Mouse (Mus musculus): ENCODE data around the gene Fam168a. TPM values are rescaled to one million over a fixed set of nuclear protein-coding genes. Genes with fewer than 3 reads are reported as not detected.

Gene Fam168a
- total RNA-seq, 2 experiments from 2014 or later = 51.6 to 55.3 TPM

DNA sequence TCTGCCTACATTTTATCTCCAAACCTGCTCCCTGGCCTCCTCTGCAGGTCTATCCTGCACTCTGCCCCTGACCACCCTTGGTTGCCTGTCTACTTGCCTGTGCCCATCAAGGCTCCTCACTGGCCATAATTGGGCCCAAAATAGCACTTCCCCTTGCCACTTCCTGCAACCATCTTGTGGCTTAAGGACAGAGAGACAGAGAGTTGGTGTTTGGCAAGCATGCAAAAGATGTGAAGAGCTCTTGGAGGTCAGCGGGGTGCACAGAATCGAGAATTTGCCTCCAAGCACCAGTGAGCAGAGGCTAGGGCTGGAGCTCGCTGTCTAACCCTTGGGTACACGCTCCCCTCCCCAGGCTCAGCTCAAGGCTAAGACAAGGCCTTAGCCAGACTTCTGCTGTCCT lies 162.1 kb downstream of the Fam168a start:
- DNase-seq = no peak

DNA sequence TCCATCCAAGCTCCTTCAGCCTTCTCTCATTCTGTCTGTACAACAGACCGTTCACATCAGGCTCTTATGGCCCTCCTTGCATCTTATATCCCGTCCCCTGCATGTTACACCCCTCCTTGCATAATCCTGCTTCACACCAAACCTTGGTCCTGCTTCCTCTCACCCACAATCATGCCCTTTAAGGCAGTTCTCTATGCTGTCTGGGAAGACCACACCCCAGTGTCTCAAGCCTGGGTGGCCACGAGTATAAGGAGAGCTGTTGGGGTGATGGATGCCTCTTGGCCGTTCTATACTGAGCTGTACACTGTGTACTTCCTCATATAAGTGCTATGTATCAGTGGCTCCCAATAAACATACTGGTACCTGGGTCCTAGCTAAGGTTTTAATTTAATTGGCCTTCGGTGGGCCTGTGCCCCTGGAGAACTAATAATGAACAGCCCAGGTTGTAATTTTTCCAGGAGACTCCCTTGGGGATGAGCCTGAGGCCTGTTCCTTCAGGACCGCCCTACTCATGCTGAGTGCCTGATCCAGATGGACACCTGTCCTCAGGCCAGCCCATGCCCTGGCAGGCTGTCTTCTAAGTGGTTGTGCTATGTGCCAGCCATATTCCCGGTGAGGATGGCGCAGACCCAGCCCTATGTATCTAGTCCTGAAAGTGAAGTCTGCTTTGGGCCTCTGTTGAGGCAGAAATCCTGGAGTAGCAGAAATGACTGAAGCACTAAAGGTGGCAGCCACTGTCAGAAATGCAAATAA lies 163.6 kb downstream of the Fam168a start:
- no peak for DNase-seq

DNA sequence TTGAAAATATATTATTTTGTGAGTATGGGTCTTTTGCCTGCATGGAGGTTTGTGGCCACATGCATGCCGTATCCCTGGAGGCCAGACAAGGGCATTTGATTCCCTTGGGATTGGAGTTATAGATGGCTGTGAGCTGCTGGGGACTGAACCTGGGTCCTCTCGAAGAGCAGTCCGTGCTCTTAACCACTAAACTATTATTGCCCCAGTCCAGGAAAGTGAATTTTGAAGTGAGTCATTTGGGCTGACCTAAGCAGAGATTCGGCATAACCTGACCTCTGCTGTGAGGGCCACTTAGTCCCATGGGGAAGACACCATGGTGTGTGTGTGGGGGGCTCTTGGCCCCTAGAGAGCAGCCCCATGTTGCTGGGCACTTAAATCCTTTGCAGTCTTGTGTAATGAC lies 164.9 kb downstream of the Fam168a start:
- no peak for DNase-seq

DNA sequence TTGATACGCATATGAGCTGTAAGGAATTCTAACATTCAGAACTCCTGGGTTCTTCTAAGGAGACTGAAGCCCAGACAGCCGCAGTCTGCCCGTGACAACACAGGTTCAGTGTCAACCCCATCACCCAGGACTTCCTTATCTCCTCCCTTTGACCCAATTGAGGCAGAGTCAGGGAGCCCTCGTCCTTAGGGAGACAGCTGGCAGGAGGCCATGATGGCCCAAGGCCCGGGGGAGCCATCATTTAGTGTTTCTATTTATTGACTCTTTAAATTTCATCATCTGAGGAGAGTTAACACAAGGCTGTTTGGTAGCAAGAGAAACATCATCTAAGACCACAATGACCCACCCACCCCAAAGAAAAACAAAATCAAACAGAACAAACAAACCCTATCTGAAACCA lies 165.5 kb downstream of the Fam168a start:
- no peak for DNase-seq

DNA sequence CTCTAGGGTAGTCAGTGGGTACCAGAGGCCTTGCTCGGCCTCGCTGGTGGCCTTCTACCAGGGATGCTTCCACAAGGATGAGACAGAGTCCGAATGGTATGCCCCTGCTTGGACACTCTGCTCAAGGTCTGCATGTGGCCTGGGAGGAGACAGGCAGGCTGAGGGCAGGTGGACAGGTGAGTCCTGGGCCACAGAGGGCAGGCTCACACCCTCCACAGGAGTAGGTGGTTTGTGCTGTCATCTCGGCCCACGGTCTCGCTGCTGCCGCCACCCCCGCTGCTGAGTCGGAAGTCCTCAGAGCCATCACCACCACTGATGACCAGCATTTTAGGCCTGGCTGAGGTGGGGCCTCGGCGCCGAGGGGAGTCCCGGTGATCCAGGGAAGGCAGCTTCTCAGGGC lies 166.8 kb downstream of the Fam168a start:
- no peak for DNase-seq

DNA sequence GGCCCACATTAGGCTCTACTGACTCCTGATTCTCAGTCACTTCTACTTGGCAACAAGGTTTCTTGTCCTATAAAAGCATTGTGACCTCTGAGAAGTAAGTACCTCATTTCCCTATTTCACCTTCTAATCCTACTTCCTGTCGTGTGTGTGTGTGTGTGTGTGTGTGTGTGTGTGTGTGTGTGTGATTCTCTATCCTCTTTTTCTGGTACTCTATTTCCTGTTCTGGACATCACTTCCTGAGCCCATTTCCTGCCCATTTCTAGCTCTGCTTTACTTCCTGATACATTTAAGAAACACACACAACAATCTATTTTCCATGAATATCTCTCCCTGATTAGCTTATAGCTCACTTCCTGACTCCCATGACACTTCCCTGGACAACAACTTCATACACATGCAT lies 169.4 kb downstream of the Fam168a start:
- no peak for DNase-seq

DNA sequence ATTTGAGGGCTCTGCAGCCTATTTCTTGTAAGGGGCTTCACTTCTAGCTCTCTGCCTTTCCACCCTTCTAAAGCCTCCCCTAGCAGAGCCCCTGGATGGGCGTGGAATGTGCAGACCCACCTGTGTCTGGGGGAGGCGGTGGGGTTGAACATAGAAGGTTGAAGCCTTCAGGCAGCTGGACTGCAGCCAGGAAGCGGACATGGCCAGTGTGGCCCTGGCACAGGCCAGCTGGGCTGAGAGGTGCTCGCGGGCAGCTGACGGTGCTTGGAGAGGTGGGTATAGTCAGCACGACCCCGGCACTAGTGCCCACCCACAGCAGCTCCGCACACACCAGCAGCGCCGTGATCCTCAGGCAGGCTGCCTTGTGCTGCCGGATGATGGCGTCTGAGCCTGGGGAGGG lies 169.9 kb downstream of the Fam168a start:
- DNase-seq = no peak

DNA sequence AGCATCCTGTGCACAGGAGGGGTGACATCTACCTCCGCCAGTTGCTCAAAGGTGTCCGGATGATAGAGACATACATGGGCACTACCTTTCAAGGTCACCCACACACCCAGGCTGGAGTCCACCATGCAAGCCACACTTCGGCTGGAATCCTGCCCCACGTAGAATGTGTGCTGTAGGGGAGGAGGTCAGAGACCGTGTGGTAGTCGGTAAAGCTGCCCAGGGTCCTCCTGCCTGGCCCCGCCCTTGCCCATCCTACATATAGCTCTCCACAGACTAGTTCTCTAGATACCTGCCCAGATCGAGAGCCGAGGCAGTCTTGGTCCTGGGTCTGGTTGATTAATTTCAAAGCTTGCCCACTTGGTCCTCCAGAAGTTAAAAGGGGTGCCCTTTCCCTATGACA lies 170.3 kb downstream of the Fam168a start:
- no peak for DNase-seq

DNA sequence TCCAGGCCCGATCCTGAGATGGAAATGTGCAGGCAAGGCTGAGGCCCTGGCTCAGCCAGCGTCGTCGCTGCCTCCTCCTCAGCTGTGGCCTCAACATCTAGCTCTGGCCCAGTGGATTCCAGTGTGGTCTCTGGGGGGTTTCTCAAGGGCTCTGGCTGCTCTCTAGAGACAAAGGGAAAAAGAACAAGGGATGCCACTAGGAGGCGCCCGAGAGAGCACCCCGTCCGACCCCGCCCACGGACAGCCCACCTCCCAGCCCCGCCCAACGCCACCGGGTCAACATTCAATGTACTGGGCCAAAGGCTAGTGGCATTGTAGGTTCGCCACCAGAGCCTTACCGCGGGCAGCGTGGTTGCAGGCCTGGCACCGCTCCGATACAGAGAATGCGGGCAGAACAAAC lies 173.2 kb downstream of the Fam168a start:
- DNase-seq = peak; percentile 82

DNA sequence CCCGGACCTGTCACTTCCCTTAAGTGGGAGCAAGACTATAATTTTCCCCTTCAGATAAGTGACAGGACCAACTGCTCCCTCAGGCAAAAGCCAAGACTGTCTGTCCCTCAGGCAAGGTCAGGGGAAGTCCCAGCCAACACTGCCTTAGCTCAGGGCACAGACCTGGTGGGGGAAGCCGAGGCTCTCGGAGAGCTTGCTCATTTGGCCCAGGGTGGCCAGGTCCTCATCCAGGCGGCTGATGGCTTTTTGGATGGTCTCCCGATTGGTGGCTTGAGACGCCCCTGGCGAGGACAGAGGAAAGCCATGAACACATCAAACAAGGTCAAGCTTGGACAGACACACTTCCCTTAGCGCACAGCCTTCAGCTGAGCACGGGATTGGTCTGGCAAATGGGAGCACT lies 175.1 kb downstream of the Fam168a start:
- DNase-seq = peak; percentile 58

DNA sequence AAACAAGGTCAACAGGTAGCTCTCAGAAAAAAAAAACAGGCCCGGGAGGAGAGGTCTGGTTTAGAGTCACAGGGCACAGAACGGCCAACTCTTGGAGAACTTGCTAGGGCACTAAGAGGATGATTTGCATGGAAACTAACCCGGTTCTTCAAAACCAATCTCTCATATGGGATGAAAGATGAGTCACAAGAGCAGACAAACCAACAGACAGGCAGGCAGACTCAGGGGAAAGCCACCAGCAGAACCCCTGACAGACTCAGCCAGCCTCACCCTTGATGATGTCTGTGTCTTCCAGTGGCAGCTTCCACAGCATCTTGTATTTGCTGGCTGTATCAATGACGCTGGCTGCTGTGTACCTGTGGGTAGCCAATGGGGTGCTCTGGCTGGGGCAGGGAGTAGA lies 175.5 kb downstream of the Fam168a start:
- no peak for DNase-seq

DNA sequence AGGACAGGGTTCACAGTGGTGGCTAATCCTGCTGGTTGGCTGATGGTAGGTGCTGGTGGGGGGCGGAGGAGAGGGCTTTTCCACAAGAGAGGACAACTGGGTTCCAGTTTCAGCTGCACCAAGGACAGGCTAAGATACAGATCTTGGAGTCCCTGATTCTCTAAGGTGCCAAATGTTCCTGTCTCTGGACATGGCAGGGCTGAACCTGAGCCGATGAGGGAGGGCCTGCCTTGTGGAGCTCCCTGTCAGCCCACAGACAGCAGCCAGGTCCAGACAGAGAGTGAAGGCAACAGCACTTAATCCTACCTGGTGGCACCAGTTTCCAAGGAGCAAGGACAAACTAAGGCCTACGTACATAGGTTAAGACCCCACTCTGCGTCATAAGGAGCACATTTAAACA lies 178.0 kb downstream of the Fam168a start:
- no peak for DNase-seq

DNA sequence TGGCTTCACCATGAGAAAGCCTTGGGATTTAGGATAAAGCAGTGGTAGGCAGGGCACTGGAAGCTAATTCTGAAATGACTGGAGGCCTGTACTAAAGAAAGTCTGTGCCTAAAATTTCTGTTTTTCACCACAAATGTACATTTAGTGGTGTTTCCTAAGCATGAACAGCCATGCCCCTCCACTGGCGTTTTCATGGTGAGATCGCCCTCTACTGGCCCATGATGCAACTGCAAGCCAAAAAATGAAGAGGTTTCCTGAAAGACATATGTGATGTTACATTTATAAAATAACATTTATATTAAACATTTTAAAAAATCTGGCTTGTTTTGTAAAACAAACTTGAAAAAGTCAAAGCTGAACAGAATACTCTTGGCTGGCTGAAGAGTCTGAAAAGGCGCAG lies 180.1 kb downstream of the Fam168a start:
- DNase-seq = peak; percentile 51

Small RNAs within 50 kb of the gene (microRNA-seq; reads per million reads assigned to microRNA genes)
- gene Mir3102 = 105 to 141 reads per million in 2 experiments

Other genes starting within 250 kb of the Fam168a start
- gene Ucp3, start 233.6 kb upstream of the Fam168a start, total RNA-seq (2021) = 10 to 100 TPM; 77.1 to 79.5 TPM
- 100 to 1,000 TPM; 133 to 155 TPM for gene Ucp2, start 213.3 kb upstream of the Fam168a start, total RNA-seq (2021)
- not detected for gene Dnajb13, start 191.7 kb upstream of the Fam168a start, total RNA-seq (2021)
- 1 to 10 TPM; 8.2 to 8.9 TPM for gene Coa4, start 169.6 kb upstream of the Fam168a start, total RNA-seq (2021)
- gene Rab6a, start 99.2 kb upstream of the Fam168a start, total RNA-seq (2021) = 10 to 100 TPM; 74.9 to 75.2 TPM
- gene Mrpl48, start 98.3 kb upstream of the Fam168a start, total RNA-seq (2021) = 10 to 100 TPM; 79.2 to 87.0 TPM
- gene Plekhb1, start 44.2 kb upstream of the Fam168a start, total RNA-seq (2021) = 10 to 100 TPM; 19.6 to 25.2 TPM
- gene Relt, start 156.8 kb downstream of the Fam168a start, total RNA-seq (2021) = 10 to 100 TPM; 14.8 to 19.3 TPM
- 10 to 100 TPM; 29.6 to 35.5 TPM for gene Arhgef17, start 225.5 kb downstream of the Fam168a start, total RNA-seq (2021)

Measured in gastrocnemius, postnatal 10 days (tissue).